Comparison of ENCODE assay signal across 8 mouse cellular contexts in the genomic region with DNA sequence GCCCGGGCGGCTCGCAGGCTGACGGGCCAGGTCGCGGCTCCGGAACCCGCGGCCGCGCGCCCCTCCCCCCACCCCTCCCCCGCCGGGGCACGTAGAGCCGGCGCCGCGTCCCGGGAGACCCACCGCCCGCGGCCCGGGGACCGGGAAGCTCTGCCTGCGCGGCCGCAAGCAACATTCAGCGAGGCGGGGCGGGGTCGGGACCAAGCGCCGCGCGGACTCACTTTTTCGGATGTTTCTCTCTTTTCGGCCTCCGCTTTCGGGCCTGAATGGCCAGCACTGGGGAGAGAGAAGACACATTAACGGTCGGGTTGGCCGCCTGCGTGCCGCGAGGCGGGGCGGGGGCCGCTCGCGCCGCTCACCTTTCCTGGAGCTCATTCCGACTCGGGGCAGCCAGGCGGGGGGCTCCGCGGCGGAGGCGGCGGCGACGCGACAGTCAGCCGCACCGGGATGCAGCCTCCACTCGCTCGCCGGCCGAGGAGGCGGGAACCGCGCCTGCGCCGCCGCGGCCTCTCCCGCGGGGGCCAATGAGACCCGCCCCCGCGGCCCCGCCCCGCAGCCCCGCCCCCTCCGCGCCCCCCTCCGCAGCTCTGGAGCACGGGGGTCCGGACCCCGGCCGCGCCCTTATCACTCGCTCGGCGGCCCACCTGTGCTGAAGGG. TPM values are rescaled to one million over a fixed set of nuclear protein-coding genes. Genes with fewer than 3 reads are reported as not detected.
DNase-seq lines count a peak whose midpoint lies in the region; ATAC-seq lines count a peak whose summit lies in the region.

No protein-coding gene starts in this region.

- DNase-seq in ZHBTc4 (ENCODE audit: low read depth, low spot score): peak; percentile 81
- DNase-seq in cerebellum, postnatal 14 days: peak; percentile 76 to 85
- peak; percentile 19 for DNase-seq in gastrocnemius, adult 18-20 months (ENCODE audit: low spot score)
- DNase-seq in left cerebral cortex, adult 8-10 months (ENCODE audit: low spot score in 2 of 2): peak; percentile 43 to 52
- peak; percentile 66 for DNase-seq in right cerebral cortex, postnatal 14 days

- under 1% methylated on average over 74 of the region's 95 CpGs for WGBS in hindbrain, embryonic 15.5 days

- H3K4me3 ChIP-seq in hindbrain, embryonic 15.5 days: peak overlapping the region; percentile 82

- H3K9me3 ChIP-seq in hindbrain, embryonic 15.5 days: no peaks in the 10 kb centered on the region

- no peaks in the 10 kb centered on the region for H3K36me3 ChIP-seq in hindbrain, embryonic 15.5 days

- peaks cover 19% of the 10 kb centered on the region for H3K4me1 ChIP-seq in hindbrain, embryonic 15.5 days (replicated peaks)

- peak overlapping the region; percentile 91 for H3K4me2 ChIP-seq in hindbrain, embryonic 15.5 days

- ATAC-seq in hindbrain, embryonic 15.5 days (ENCODE audit: low FRiP score, low read depth): peak; percentile 87
- peak; percentile 42 for ATAC-seq in megakaryocyte, adult 5-6 weeks (ENCODE audit: poor library complexity, severe bottlenecking)
- no peak for ATAC-seq in megakaryocyte progenitor cell, adult 5-6 weeks (replicated peaks; ENCODE audit: poor library complexity)

- no peaks in the 10 kb centered on the region for H3K27me3 ChIP-seq in hindbrain, embryonic 15.5 days

- H3K27ac ChIP-seq in hindbrain, embryonic 15.5 days (replicated peaks): peak overlapping the region; percentile 89

- peak overlapping the region; percentile 79 for H3K9ac ChIP-seq in hindbrain, embryonic 15.5 days

RNA-seq across cellular contexts. Expression of gene Srpk2, which starts 8.8 kb away (rescaled TPM):
- 10 to 100 TPM; 23.8 to 27.4 TPM for total RNA-seq in gastrocnemius, adult 18-20 months (2021)
- 96.7 and 101 TPM in 2 replicates for polyA plus RNA-seq in hindbrain, embryonic 15.5 days (2015; fragmentation: Nextera tagmentation; extraction: Ambion mirVana)
- 100 to 1,000 TPM; 175 to 211 (median 194) TPM for total RNA-seq in left cerebral cortex, adult 8-10 months (2022)
- 42.0 and 46.9 TPM in 2 replicates for total RNA-seq in megakaryocyte, adult 5-6 weeks (2015)
- 52.8 and 62.8 TPM in 2 replicates for total RNA-seq in megakaryocyte, adult 5-6 weeks (2017)
- total RNA-seq in megakaryocyte progenitor cell, adult 5-6 weeks (2015): 41.4 and 46.6 TPM in 2 replicates
- total RNA-seq in megakaryocyte progenitor cell, adult 5-6 weeks (2017): 51.7 and 55.9 TPM in 2 replicates

Comparison
In these comparisons a context has a peak if more than half of its experiments do, and no peak if none do; other contexts are left out.
1. DNase-seq: peak in every context shown above with its lines; median percentile 81 in ZHBTc4; 80 in cerebellum, postnatal 14 days; 66 in right cerebral cortex, postnatal 14 days; 48 in left cerebral cortex, adult 8-10 months; 19 in gastrocnemius, adult 18-20 months.